Mouse (Mus musculus) left cerebral cortex, adult 2 months (tissue): Measurements from ENCODE around the gene Ebf4. TPM values are rescaled to one million over a fixed set of nuclear protein-coding genes. Genes with fewer than 3 reads are reported as not detected.

Source experiments
- DNase-seq, 2 experiments: peaks; one replicate each; pipeline ENCODE4 v3.0.0; 2021 to 2022; ENCODE audit warnings: low spot score in 2 of 2, mixed read lengths in 1 of 2; ENCODE audit errors: extremely low spot score in 1 of 2
- H3K27ac ChIP-seq: fragments of 200-600 bp; 2 replicates; pipeline ENCODE4 v1.8.1; 2022
- H3K4me3 ChIP-seq: fragments of 200-600 bp; 2 replicates; pipeline ENCODE4 v1.8.1; 2022
- CTCF ChIP-seq: fragments of 200-600 bp; IDR thresholded peaks from 2 replicates; pipeline ENCODE4 v1.8.1; 2022; ENCODE audit warnings: antibody characterized with exemption, mild to moderate bottlenecking, moderate library complexity
- intact Hi-C: fragments of 180-260 bp; cut with DNase I; formaldehyde crosslinking; loops from one replicate; pipeline ENCODE4 v1.15.1; 2025
- total RNA-seq, 2 experiments: library from RNA; stranded (reverse); gene quantifications; 2 replicates each; pipeline ENCODE4 v1.2.3; 2021

Ebf4 gene
- total RNA-seq, 2 experiments from 2014 or later, result 9.7 to 9.8 TPM

DNA sequence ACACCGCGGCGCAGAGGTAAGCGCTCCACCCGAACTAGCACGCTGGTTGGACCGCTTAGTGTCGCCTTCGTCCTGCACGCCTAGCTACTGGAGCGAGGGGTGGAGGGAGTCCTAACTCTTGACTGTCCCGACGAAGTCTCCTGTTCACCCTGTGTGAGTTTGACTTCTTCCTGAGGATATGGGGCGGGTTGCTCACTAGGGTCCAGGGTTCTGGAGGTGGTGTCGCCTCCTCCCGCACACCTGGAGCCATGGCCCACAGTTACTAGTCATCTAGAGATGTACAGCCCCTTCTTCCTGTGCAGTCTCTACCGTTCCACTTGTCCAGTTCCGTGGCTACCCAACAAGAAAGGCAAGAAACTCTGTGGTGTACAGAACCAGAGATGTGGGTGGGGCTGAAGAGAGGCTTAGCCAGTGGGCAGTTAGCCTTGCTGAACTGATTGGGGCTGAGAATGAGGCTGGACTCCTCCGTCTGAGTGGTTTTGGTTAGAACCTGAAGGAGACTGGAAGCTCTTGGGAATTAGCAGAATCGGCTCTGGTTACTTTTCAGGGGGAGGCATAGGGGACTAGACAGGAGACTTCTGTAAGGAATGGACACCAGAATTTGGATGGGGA, 1.3 kb downstream of the Ebf4 start:
- Histone ChIP-seq H3K4me3 (peak overlapping the region; percentile 61), H3K27ac (no peak overlapping the region)
- intact Hi-C loops, result no loop called here
- DNase-seq, result no peak
- TF ChIP-seq CTCF, result no peak

DNA sequence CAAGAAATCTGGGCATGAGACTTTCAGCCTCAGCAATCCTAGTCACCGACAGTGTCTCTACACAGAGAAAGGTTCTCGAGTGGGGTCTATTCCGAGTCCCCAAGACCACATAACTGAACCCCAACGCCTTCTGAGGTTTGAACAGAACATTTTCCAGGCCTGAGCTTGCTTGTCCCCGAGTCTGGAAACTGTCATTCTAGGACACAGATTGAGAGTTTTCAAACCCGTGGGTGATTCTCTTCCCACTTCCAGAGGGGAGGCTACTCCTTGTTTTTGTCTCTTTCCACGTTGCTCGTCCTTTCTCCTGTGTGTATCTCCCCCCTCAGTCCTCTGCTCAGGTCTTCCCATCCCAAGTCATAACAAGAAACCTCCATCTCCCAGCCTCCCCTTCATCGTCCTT, 2.6 kb downstream of the Ebf4 start:
- Histone ChIP-seq H3K27ac (no peak overlapping the region), H3K4me3 (no peak overlapping the region)
- TF ChIP-seq CTCF, result no peak
- DNase-seq, result no peak
- intact Hi-C loops, result no loop called here

DNA sequence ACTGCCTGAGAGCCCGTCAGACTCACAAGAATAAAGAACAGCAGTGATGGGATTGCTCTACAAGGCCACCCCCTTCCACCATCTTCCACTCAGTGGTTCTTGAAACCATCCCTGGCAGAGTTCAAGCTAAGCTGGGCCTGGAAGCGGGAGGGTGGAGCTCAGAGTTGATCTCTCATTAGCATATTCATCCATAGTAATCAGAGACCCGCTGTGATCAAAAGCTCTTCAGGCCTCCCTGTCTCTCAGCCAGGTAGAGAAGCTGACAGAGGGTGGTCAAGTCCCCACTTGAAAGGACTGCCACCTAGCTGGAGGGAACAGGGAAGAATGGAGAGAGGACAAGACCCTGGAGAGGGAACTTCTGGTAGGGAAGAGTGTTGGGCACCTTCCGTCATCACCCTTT, 8.0 kb downstream of the Ebf4 start:
- no peak for TF ChIP-seq CTCF
- DNase-seq, result no peak

DNA sequence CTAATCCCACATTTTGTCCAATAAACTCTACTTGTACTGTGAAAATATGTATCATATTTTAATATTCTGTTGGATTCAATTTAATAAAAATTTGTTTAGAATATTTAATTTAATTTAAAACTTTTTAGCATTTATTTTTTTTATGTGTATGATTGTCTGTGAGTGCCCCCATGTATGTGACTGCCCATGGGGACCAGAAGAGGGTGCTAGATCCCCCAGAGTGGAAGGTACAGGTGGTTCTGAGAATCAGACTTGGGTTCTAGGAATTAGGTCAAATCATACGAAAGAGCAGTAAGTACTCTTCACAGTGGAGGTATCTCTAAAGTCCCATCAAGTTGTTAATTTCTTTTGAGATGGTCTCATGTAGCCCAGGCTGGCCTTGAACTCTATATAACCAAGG, 32.1 kb downstream of the Ebf4 start:
- no peak overlapping the region for H3K4me3 ChIP-seq
- no peak; the same call in 1 of the 2 replicates for TF ChIP-seq CTCF
- no peak for DNase-seq
- no peak overlapping the region for H3K27ac ChIP-seq
- intact Hi-C loops, result no loop called here

More for the DNA sequence above, 8.0 kb downstream of the Ebf4 start:
- intact Hi-C loops, result no loop called here
- Histone ChIP-seq H3K4me3 (no peak overlapping the region), H3K27ac (no peak overlapping the region)

DNA sequence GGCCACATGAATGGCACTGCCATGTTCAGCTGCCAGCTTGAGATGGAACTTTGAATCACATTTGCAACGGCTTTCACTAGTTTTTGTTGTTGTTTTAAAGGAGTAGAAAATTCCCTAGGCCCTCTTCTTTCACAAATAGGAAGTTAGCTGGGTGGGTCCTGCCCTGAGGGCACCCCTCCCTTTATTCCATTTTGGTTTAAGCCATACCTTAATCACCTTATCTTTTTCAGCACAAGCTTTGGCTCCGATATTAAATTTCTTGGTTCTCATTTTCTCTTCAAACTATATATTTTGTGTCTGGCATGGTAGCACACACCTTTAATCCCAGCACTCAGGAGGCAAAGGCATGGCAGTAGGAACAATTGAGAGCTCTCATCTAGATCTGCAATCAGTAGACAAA, 34.5 kb downstream of the Ebf4 start:
- DNase-seq, result no peak
- no peak overlapping the region for H3K4me3 ChIP-seq
- no peak for TF ChIP-seq CTCF
- H3K27ac ChIP-seq, result no peak overlapping the region
- intact Hi-C loops, result no loop called here

DNA sequence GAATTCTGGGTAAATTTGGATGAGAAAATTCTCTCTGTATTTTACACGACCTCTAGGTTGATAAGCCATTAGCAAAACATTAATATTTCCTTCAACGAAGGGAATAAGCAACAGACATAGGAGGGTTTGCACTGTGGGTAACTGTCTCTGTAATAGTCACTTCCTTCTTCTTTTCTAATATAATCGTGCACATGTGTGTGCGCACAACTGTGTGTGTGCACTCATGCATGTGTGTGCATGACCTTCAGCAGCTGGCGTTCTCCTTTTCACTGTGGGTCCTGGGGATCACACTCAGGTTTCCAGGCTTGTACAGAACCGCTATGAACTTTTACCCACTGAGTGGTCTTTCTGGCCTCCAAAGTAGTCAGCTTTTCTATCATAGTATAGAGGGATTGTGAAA, 40.1 kb downstream of the Ebf4 start:
- TF ChIP-seq CTCF, result no peak
- intact Hi-C loops, result no loop called here

DNA sequence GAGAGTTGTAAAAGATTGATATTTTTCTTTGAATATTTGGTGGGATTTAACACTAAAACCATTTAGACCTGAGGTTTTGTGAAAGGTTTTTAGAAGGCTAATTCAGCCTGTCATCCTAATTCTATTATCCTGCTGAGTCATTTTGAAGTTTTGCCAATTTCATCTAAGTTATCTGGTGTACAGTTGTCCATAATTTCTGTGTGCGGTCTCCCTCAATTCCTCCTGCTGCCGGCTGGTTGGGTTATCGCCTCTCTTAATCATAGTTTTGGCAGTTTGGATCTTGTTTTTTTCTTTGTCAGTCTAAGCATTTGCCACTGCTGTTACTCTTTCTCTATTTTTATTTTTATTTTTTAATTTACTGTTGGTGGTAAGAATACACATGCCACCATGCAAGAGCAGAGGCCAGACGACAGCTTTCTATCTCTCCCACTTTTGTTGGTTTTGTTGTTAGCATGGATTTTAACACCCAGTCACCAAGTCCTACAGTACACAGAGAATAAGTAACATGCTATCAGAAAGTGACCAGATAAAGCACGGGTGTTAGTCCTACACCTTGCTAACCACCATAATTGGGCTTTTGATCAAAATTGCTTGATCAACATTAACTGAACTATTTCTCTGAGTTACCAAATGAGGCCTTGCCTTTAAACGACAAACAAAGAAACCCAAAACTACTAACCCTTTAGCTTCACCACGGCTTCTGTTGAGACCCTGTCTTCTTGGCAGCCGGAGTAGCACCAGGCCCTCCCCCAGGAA, 45.7 kb downstream of the Ebf4 start:
- Histone ChIP-seq H3K27ac (no peak overlapping the region), H3K4me3 (no peak overlapping the region)
- intact Hi-C loops, result no loop called here
- no peak for DNase-seq
- TF ChIP-seq CTCF, result no peak

More for the DNA sequence above, 40.1 kb downstream of the Ebf4 start:
- Histone ChIP-seq H3K27ac (no peak overlapping the region), H3K4me3 (no peak overlapping the region)
- DNase-seq, result no peak

DNA sequence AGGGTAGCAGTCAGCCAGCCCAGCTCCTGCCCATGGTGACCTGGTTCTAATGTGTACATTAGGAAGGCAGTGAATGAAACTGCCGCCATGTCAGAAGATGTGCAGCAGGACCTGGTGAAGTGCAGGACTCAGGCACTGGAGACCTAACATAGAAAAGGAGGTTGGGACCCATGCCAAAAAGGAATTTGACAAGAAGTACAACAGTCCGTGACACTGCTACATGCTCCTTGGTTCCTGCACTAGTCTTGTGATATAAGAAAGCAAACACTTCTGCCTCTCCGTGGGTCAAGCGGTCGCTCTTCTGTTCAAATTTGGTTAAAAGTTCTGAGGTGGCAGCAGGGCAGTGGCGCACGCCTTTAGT, 46.2 kb downstream of the Ebf4 start:
- intact Hi-C loops, result no loop called here

DNA sequence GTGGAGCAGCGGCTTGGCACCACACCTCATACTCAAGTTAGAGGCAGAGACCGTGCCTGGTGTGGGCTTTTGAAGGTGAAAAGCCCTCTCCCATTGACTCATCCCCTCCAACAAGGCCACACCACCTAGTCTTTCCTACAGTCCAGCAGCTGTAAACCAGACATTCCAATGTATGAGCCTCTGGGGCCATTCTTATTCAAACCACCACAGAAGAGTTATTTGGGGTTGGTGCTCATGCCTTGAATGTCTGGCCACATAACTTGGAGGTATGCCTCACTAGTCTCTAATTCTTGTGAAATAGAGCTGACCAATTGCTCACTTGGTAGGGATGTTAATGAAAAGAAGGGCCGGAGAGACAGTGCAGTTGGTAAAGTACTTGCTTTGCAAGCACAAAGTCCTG, 55.4 kb downstream of the Ebf4 start:
- DNase-seq, result no peak
- intact Hi-C loops, result no loop called here
- TF ChIP-seq CTCF, result no peak
- no peak overlapping the region for H3K4me3 ChIP-seq
- H3K27ac ChIP-seq, result no peak overlapping the region

More for the DNA sequence above, 46.2 kb downstream of the Ebf4 start:
- H3K4me3 ChIP-seq, result no peak overlapping the region
- H3K27ac ChIP-seq, result no peak overlapping the region
- no peak for DNase-seq
- TF ChIP-seq CTCF, result no peak

DNA sequence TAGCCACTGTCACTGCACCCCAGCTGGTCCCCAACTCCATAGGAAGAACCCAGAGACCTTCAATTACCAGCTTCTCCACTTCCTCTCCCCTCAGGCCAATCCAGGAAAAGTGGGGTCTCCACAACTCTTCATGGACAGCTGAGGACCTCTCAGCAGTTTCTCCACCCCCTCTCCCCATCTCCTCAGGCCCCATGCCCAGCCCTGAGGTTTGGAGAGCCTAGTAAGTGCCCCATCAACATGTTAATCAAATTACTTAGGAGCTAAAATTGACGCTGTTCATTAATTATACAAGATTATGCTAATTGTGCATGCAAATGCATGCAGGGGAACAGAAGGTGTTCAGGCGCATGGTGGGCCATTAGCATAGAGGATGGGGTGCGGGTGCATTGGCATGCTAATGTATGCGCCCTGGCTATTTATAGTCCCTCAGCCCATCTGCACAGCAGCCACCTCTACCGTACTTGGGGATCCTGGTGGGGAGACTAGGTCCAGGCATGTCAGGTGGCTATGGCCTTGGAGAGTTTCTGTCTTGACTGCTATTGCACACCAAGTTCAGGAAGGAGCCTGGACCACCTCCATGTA, 56.9 kb downstream of the Ebf4 start:
- intact Hi-C loops, result no loop called here
- TF ChIP-seq CTCF, result no peak
- no peak for DNase-seq
- no peak overlapping the region for H3K27ac ChIP-seq
- no peak overlapping the region for H3K4me3 ChIP-seq

DNA sequence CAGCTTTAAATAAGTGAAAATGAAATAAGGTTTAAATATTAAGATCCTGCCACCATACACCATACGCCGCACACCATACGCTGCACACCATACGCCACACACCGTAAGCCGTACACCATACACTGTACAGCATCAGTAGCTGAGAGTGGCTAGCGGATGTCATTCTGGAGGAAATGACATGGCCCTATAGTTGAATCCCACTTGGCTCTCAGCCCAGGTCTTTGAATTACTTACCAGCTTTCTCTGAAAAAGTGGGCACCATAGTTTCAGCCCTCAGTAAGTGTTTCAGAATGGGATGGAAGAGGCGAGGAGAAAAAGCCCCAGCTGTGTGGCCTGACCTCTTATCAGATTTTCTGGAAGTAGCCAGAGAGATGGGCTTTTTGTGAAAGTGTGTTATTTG, 58.4 kb downstream of the Ebf4 start:
- no peak overlapping the region for H3K4me3 ChIP-seq
- no peak overlapping the region for H3K27ac ChIP-seq
- no peak for DNase-seq
- TF ChIP-seq CTCF, result no peak
- intact Hi-C loops, result no loop called here

DNA sequence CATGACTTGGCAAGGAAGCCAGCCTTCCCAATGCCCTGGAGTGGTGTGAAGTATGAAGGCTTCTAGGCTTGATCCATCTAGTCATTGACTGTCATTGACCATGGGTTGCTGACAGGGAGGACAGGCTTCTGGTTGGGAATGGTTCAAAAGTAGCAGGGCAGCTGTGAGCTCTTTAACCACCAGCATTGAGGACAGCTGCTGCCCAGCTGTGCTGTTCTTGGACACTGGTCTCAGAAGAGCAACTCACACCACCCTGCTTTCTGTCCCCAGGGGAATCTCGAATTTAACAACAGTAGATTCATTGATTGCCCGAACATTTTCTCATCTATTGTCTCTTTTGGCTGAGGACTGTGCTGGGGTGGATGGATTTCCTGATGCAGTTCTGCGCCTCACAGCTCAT, 58.9 kb downstream of the Ebf4 start:
- Histone ChIP-seq H3K27ac (no peak overlapping the region), H3K4me3 (no peak overlapping the region)
- intact Hi-C loops, result no loop called here
- TF ChIP-seq CTCF, result no peak
- no peak for DNase-seq

DNA sequence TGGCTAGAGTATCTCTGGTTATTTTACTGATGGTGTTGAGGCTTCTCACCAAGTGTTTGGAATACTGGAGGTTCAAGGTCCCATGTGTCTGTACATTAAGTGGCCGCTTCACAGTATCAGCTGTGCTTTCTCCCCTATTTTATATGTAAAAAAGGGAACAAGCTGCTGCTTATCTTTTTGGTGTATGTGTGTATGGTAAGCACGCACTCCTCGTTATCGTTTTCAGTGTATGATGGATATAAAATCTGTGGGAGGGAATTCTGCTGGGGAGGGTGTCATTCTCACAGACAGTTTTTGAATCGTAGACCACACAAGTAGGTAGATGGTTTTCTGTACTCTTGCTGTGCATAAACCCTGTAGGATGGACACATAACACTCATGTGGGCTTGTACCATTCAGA, 62.6 kb downstream of the Ebf4 start:
- Histone ChIP-seq H3K4me3 (no peak overlapping the region), H3K27ac (no peak overlapping the region)
- DNase-seq, result no peak
- no peak for TF ChIP-seq CTCF
- intact Hi-C loops, result no loop called here
